Mouse (Mus musculus) adrenal gland, adult (tissue): Measurements from ENCODE around the gene Fbn1.
A peak's percentile ranks its signal among the peaks of the same experiment; 100 is the strongest.

ENCODE experiments used
- DNase-seq, 2 experiments: peaks; one replicate each; pipeline ENCODE4 v3.0.0; 2022 to 2023; ENCODE audit warnings: low spot score in 1 of 2; ENCODE audit not compliant: inconsistent age in 2 of 2

The Fbn1 gene

GRCm38 (mm10) chr2:125397796-125398195 is 110.0 kb downstream of the Fbn1 start:
- DNase-seq = no peak

- DNase-seq = no peak
These were observed 113.2 kb downstream of the Fbn1 start for GRCm38 (mm10) chr2:125394428-125395101.

GRCm38 (mm10) chr2:125391582-125391981 is 116.2 kb downstream of the Fbn1 start:
- no peak for DNase-seq

GRCm38 (mm10) chr2:125389796-125390195 is 118.0 kb downstream of the Fbn1 start:
- no peak for DNase-seq

- DNase-seq = no peak
These were observed 121.4 kb downstream of the Fbn1 start for GRCm38 (mm10) chr2:125386221-125386965.

GRCm38 (mm10) chr2:125384941-125385340 is 122.9 kb downstream of the Fbn1 start:
- DNase-seq = no peak

GRCm38 (mm10) chr2:125384415-125384814 is 123.4 kb downstream of the Fbn1 start:
- no peak for DNase-seq

GRCm38 (mm10) chr2:125383273-125383641 is 124.5 kb downstream of the Fbn1 start:
- no peak for DNase-seq

- DNase-seq = no peak
These were observed 125.0 kb downstream of the Fbn1 start for GRCm38 (mm10) chr2:125382613-125383272.

GRCm38 (mm10) chr2:125380086-125380485 is 127.7 kb downstream of the Fbn1 start:
- no peak for DNase-seq

GRCm38 (mm10) chr2:125379206-125379605 is 128.6 kb downstream of the Fbn1 start:
- DNase-seq = no peak

GRCm38 (mm10) chr2:125375926-125376325 is 131.9 kb downstream of the Fbn1 start:
- DNase-seq = no peak

- DNase-seq = no peak
These were observed 132.5 kb downstream of the Fbn1 start for GRCm38 (mm10) chr2:125375301-125375700.

GRCm38 (mm10) chr2:125369666-125370065 is 138.1 kb downstream of the Fbn1 start:
- DNase-seq = no peak

GRCm38 (mm10) chr2:125368616-125369015 is 139.2 kb downstream of the Fbn1 start:
- no peak for DNase-seq

GRCm38 (mm10) chr2:125361661-125362060 is 146.1 kb downstream of the Fbn1 start:
- DNase-seq = peak; percentile 45 to 88

- DNase-seq = no peak
These were observed 151.3 kb downstream of the Fbn1 start for GRCm38 (mm10) chr2:125356486-125356885.

- no peak for DNase-seq
These were observed 151.7 kb downstream of the Fbn1 start for GRCm38 (mm10) chr2:125356068-125356467.

GRCm38 (mm10) chr2:125355216-125355971 is 152.4 kb downstream of the Fbn1 start:
- no peak for DNase-seq

GRCm38 (mm10) chr2:125354587-125354986 is 153.2 kb downstream of the Fbn1 start:
- no peak for DNase-seq

- no peak for DNase-seq
These were observed 158.6 kb downstream of the Fbn1 start for GRCm38 (mm10) chr2:125349144-125349543.
